Mouse (Mus musculus) midbrain, embryonic 15.5 days (tissue): ENCODE measurements around the gene Gm10719. TPM values are rescaled to one million over a fixed set of nuclear protein-coding genes. Genes with fewer than 3 reads are reported as not detected.
"Not testable (repeated sequence)": the region's sequence is repeated elsewhere in the genome, so short reads cannot be mapped to it uniquely, and the experiment has no call there.

Source experiments
- ATAC-seq: fragments of 200-750 bp; cut with Nextera tagmentation; replicated peaks from 2 replicates; pipeline ENCODE4 v1.8.0; 2017; ENCODE audit warnings: moderate TSS enrichment
- H3K27ac ChIP-seq: fragments of 300-500 bp; sonication (generic); 2 replicates; pipeline ENCODE4 v1.5.1; 2015; ENCODE audit warnings: mild to moderate bottlenecking, inconsistent platforms
- H3K27me3 ChIP-seq: fragments of 300-500 bp; sonication (generic); replicated peaks from 2 replicates; pipeline ENCODE4 v1.6.1; 2015; ENCODE audit warnings: inconsistent platforms
- H3K36me3 ChIP-seq: fragments of 300-500 bp; sonication (generic); replicated peaks from 2 replicates; pipeline ENCODE4 v1.6.1; 2015; ENCODE audit warnings: inconsistent platforms
- H3K4me1 ChIP-seq: fragments of 300-500 bp; sonication (generic); 2 replicates; pipeline ENCODE4 v1.6.1; 2015; ENCODE audit warnings: inconsistent platforms
- H3K4me2 ChIP-seq: fragments of 300-500 bp; sonication (generic); 2 replicates; pipeline ENCODE4 v1.6.1; 2015; ENCODE audit warnings: inconsistent platforms, mild to moderate bottlenecking, moderate library complexity
- H3K4me3 ChIP-seq: fragments of 300-500 bp; sonication (generic); 2 replicates; pipeline ENCODE4 v1.5.1; 2015; ENCODE audit warnings: mild to moderate bottlenecking, inconsistent platforms
- H3K9ac ChIP-seq: fragments of 300-500 bp; sonication (generic); 2 replicates; pipeline ENCODE4 v1.6.1; 2015; ENCODE audit warnings: mild to moderate bottlenecking, inconsistent platforms
- H3K9me3 ChIP-seq: fragments of 300-500 bp; sonication (generic); 2 replicates; pipeline ENCODE4 v1.6.1; 2016; ENCODE audit warnings: inconsistent platforms
- WGBS: fragments of 180-500 bp; shearing (Covaris S2); methylation state at CpG from one replicate; pipeline ENCODE4 v1.1.7; 2015; ENCODE audit warnings: mixed read lengths; 5-methylcytosine and 5-hydroxymethylcytosine counted together
- polyA plus RNA-seq: library from polyadenylated mRNA; unstranded; fragments of >200 nt; fragmentation: Nextera tagmentation; extraction: Ambion mirVana; gene quantifications from 2 replicates; pipeline ENCODE4 v1.2.1, GENCODE M21; 2015

The Gm10719 gene
- polyA plus RNA-seq, 1 experiment from 2014 or later, result 0.34 TPM

- 73% methylated on average over 6 of the region's 6 CpGs for WGBS
- H3K36me3 ChIP-seq, H3K9ac ChIP-seq, H3K27me3 ChIP-seq, H3K4me2 ChIP-seq, H3K4me3 ChIP-seq, H3K27ac ChIP-seq, H3K4me1 ChIP-seq, ATAC-seq, H3K9me3 ChIP-seq: not testable (repeated sequence)
Measured at GRCm38 (mm10) chr9:3015896-3016295, 1.3 kb upstream of the Gm10719 start.

GRCm38 (mm10) chr9:3018944-3019343, 1.7 kb downstream of the Gm10719 start:
- H3K9me3 ChIP-seq, H3K27ac ChIP-seq, H3K4me2 ChIP-seq, H3K27me3 ChIP-seq, H3K4me1 ChIP-seq, H3K4me3 ChIP-seq, ATAC-seq, H3K9ac ChIP-seq, H3K36me3 ChIP-seq: not testable (repeated sequence)
- 63% methylated on average over 9 of the region's 9 CpGs for WGBS

- 76% methylated on average over 17 of the region's 19 CpGs for WGBS
- not testable (repeated sequence) for H3K9me3 ChIP-seq, H3K4me2 ChIP-seq, H3K9ac ChIP-seq, H3K27ac ChIP-seq, H3K4me3 ChIP-seq, H3K4me1 ChIP-seq, H3K36me3 ChIP-seq, H3K27me3 ChIP-seq
- 0 out of 2 replicates have a peak, but pooled peaks have one; percentile 69 for ATAC-seq
Measured at GRCm38 (mm10) chr9:3019835-3020727, 2.9 kb downstream of the Gm10719 start.

DNA sequence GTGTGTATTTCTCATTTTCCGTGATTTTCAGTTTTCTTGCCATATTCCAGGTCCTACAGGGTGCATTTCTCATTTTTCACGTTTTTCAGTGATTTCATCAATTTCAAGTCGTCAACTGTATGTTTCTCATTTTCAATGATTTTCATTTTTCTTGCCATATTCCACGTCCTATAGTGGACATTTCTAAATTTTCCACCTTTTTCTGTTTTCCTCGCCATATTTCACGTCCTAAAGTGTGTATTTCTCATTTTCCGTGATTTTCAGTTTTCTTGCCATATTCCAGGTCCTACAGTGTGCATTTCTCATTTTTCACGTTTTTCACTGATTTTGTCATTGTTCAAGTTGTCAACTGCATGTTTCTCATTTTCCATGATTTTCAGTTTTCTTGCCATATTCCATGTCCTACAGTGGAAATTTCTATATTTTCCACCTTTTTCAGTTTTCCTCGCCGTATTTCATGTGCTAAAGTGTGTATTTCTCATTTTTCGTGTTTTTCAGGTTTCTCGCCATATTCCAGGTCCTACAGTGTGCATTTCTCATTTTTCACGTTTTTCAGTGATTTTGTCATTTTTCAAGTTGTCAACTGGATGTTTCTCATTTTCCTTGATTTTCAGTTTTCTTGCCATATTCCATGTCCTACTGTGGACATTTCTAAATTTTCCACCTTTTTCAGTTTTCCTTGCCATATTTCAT, 5.3 kb downstream of the Gm10719 start:
- not testable (repeated sequence) for ATAC-seq, H3K27me3 ChIP-seq, H3K36me3 ChIP-seq, H3K4me2 ChIP-seq, H3K9ac ChIP-seq, H3K4me3 ChIP-seq, H3K9me3 ChIP-seq, H3K4me1 ChIP-seq, H3K27ac ChIP-seq
- 74% methylated on average over 11 of the region's 13 CpGs for WGBS

GRCm38 (mm10) chr9:3023312-3023984, 6.2 kb downstream of the Gm10719 start, which contains the start of gene Gm10718:
Gene Gm10718 (plus strand): TSS chr9:3023547.
- H3K4me2 ChIP-seq, H3K4me3 ChIP-seq, H3K27ac ChIP-seq, H3K4me1 ChIP-seq, H3K9me3 ChIP-seq, H3K27me3 ChIP-seq, H3K9ac ChIP-seq, H3K36me3 ChIP-seq, ATAC-seq: not testable (repeated sequence)
- 77% methylated on average over 12 of the region's 13 CpGs for WGBS

GRCm38 (mm10) chr9:3023985-3024648, 6.9 kb downstream of the Gm10719 start:
- H3K4me3 ChIP-seq, H3K4me1 ChIP-seq, H3K9me3 ChIP-seq, H3K4me2 ChIP-seq, ATAC-seq, H3K27me3 ChIP-seq, H3K36me3 ChIP-seq, H3K27ac ChIP-seq, H3K9ac ChIP-seq: not testable (repeated sequence)
- WGBS, result 76% methylated on average over 16 of the region's 16 CpGs

- not testable (repeated sequence) for H3K36me3 ChIP-seq, H3K9ac ChIP-seq, H3K27ac ChIP-seq, ATAC-seq, H3K27me3 ChIP-seq, H3K4me2 ChIP-seq, H3K4me3 ChIP-seq, H3K9me3 ChIP-seq, H3K4me1 ChIP-seq
- 71% methylated on average over 12 of the region's 12 CpGs for WGBS
Measured at GRCm38 (mm10) chr9:3024912-3025467, 7.8 kb downstream of the Gm10719 start, which contains the start of gene Gm10717. Gene Gm10717 (plus strand): TSS chr9:3025417.

GRCm38 (mm10) chr9:3025653-3026052, 8.4 kb downstream of the Gm10719 start:
- ATAC-seq, H3K4me1 ChIP-seq, H3K36me3 ChIP-seq, H3K27me3 ChIP-seq, H3K4me3 ChIP-seq, H3K9ac ChIP-seq, H3K9me3 ChIP-seq, H3K27ac ChIP-seq, H3K4me2 ChIP-seq: not testable (repeated sequence)
- 76% methylated on average over 6 of the region's 6 CpGs for WGBS

- not testable (repeated sequence) for H3K4me2 ChIP-seq, H3K27ac ChIP-seq, ATAC-seq, H3K9ac ChIP-seq, H3K4me3 ChIP-seq, H3K27me3 ChIP-seq, H3K4me1 ChIP-seq, H3K9me3 ChIP-seq, H3K36me3 ChIP-seq
- WGBS, result 76% methylated on average over 5 of the region's 5 CpGs
Measured at GRCm38 (mm10) chr9:3026136-3026535, 8.9 kb downstream of the Gm10719 start.

GRCm38 (mm10) chr9:3026741-3027140, 9.5 kb downstream of the Gm10719 start:
- not testable (repeated sequence) for H3K9me3 ChIP-seq, ATAC-seq, H3K27ac ChIP-seq, H3K9ac ChIP-seq, H3K27me3 ChIP-seq, H3K4me2 ChIP-seq, H3K4me3 ChIP-seq, H3K36me3 ChIP-seq, H3K4me1 ChIP-seq
- 65% methylated on average over 9 of the region's 9 CpGs for WGBS

DNA sequence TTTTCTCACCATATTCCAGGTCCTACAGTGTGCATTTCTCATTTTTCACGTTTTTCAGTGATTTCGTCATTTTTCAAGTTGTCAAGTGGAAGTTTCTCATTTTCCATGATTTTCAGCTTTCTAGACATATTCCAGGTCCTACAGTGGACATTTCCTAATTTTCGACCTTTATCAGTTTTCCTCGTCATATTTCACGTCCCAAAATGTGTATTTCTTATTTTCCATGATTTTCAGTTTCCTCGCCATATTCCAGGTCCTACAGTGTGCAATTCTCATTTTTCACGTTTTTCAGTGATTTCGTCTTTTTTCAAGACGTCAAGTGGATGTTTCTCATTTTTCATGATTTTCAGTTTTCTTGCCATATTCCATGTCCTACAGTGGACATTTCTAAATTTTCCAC, 10.0 kb downstream of the Gm10719 start:
- not testable (repeated sequence) for H3K36me3 ChIP-seq, H3K27me3 ChIP-seq, H3K4me2 ChIP-seq, H3K4me3 ChIP-seq, H3K9me3 ChIP-seq, H3K27ac ChIP-seq, ATAC-seq, H3K4me1 ChIP-seq, H3K9ac ChIP-seq
- WGBS, result 67% methylated on average over 9 of the region's 9 CpGs
